Mouse (Mus musculus) kidney, postnatal 4 days (tissue): ENCODE measurements around the gene Fbxw16.
"Not testable (repeated sequence)": the region's sequence is repeated elsewhere in the genome, so short reads cannot be mapped to it uniquely, and the experiment has no call there.

ENCODE experiments used
- DNase-seq, 2 experiments: peaks; one replicate each; pipeline ENCODE4 v3.0.0; 2021; ENCODE audit warnings: mixed read lengths in 2 of 2

The Fbxw16 gene

GRCm38 (mm10) chr9:109449040-109449439 lies at the start of gene Fbxw16:
Gene Fbxw16 (minus strand): TSS chr9:109449140.
- no peak for DNase-seq

DNA sequence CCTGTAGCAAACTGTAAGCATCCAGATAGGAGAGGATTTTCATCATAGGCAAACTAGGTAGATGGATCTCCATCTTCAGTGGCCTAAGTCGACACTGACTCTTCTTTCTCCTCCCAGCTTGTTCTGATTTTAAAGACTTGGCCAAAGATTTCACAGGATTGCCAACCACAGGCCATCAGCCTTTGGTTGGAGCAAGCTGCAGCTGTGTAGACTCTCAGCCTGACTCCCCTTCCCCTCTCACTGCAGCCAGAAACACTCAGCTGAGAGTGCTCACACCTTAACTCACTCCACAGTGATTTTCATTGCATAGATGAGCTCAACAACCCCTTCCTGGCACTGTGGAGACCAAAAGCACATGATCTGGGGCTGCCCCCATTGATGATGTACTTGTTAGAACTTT lies 46.8 kb upstream of the Fbxw16 start, which contains the start of gene Fbxw19:
Fbxw19 (minus strand) TSS at position 101 of the 400 bp plus-strand sequence.
- not testable (repeated sequence) for DNase-seq

GRCm38 (mm10) chr9:109432956-109433355 lies 16.0 kb downstream of the Fbxw16 start:
- DNase-seq: no peak

- not testable (repeated sequence) for DNase-seq
These were observed 44.7 kb downstream of the Fbxw16 start, which contains the start of gene Fbxw22 for GRCm38 (mm10) chr9:109404196-109404595. Gene Fbxw22 (minus strand): TSS chr9:109404296.
